Mouse (Mus musculus) heart, postnatal 25 days (tissue): ENCODE measurements at regions not wholly inside any gene's neighbourhood (a gene's known extent, or its start where the extent isn't known, plus 50 kb on each side); places are given as distances from the start of the nearest gene placed in this dataset.
"Not testable (repeated sequence)": the region's sequence is repeated elsewhere in the genome, so short reads cannot be mapped to it uniquely, and the experiment has no call there.

Experiments
- DNase-seq: peaks from one replicate; pipeline ENCODE4 v3.0.0; 2022; ENCODE audit warnings: low spot score
- intact Hi-C: fragments of 180-260 bp; cut with DNase I; formaldehyde crosslinking; loops from one replicate; pipeline ENCODE4 v1.15.1; 2025

GRCm38 (mm10) chr13:99663422-99663821, 147.1 kb upstream of the Map1b start:
- intact Hi-C loops, DNase-seq: not testable (repeated sequence)

DNA sequence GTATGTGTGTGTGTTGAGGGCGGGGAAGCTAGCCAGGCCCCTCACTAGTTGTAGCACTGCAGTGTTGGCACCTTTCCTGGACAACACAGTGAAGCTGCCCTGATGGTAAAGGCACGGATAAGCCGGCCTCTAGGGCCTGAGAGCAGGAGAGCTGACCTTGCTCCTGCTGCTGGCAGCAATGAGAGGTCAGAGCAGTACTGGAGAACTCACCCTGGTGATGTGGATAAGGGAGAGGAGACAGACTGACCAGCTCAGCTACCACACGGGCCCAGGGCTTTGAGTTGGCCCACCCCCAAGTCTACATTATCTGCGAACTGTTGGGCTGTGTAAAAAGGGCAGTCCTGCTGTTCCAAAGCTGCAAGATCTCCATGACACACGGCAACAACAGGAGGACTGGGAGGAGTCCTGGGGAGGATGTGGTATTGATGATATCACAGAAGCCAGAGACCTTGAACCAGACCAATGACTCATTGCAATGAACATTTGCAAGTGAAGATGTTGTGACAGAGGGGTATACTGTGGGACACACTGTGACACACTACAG, 131.4 kb upstream of the Map1b start:
- no peak for DNase-seq
- intact Hi-C loops, result no loop called here

GRCm38 (mm10) chr13:99644771-99645170, 128.4 kb upstream of the Map1b start:
- no peak for DNase-seq

DNA sequence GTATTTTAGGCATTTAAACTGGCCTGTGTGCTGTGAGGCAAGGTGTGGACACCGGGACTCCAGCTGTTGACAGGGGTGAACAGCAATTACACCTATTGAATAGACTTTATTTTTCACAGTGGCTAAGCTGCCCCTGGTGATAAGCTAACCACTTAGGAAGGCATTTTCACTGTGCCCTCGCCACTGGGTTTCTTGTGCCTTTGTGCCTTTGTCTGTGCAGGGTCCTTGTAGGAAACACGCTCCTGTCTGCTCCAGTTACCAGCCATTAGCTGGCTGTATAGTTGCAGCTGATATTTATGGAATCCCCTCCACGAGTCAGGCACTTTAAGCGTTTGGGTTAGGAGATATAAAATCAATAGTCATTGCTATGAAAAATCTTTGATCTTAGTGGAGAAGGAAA, 126.5 kb upstream of the Map1b start:
- no peak for DNase-seq
- intact Hi-C loops, result no loop called here

More at GRCm38 (mm10) chr13:99644771-99645170, 128.4 kb upstream of the Map1b start:
- intact Hi-C loops, result no loop called here

DNA sequence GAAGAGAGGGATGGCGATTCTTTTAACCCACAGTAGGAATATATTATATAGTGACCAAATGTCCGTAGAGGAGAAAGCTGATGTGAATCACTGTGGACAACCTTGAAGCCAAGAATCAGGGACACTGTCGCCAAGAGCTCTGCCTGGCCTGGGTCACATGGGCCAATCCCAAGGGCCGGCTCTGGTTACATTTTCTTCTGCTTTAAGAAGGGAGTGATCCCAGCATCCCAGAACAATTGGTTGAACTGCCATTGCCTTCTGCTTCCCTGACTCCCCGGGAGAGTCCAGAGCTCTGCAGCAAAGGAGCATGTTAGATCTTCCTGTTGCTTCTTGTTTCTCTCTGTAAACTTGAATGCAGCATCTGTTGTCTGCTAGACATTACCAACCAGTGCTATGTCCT, 126.0 kb upstream of the Map1b start:
- intact Hi-C loops, result no loop called here
- peak; percentile 22 for DNase-seq

DNA sequence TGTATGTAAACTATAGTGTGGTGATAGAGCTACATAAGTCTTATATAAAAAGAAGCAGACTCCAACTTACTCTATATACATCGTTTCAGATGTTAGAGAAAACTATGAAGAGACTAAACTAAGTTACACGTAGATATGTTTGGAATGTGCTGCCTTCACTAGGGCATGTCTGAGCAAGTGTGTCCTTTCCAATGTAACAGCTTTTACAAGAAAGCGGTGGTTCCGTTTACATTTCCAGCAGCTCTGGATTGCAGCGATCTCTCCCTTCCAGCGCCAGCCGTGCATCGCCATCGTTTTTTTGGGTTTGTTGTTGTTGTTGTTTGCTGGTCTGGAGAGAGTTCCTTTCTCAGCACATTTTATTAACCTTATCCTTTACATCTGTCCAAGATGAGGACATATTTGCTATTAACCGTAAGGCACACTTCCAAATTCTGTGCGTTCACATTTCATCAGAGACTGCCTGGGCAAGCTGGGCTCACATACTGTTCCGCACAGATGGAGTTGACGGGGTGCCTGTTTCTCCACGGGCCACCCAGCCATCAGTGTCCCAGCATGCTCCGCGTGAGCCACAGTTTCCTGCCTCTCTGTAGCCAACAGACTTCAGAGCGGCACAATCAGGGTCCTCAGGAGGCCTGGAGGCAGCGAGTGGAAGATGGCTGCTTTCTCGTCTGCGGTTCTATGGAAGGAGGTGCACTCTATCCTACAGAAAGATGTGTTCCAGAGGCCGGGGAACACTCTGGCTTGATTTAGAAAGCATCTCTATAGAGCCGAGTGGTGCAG, 125.2 kb upstream of the Map1b start:
- DNase-seq, result no peak
- intact Hi-C loops, result no loop called here

GRCm38 (mm10) chr13:99632706-99633105, 116.4 kb upstream of the Map1b start:
- no peak for DNase-seq
- intact Hi-C loops, result no loop called here

- no peak for DNase-seq
- intact Hi-C loops, result no loop called here
These were observed 114.5 kb upstream of the Map1b start for GRCm38 (mm10) chr13:99630800-99631199.

- intact Hi-C loops, result no loop called here
- DNase-seq, result no peak
These were observed 114.0 kb upstream of the Map1b start for GRCm38 (mm10) chr13:99630356-99630755.

DNA sequence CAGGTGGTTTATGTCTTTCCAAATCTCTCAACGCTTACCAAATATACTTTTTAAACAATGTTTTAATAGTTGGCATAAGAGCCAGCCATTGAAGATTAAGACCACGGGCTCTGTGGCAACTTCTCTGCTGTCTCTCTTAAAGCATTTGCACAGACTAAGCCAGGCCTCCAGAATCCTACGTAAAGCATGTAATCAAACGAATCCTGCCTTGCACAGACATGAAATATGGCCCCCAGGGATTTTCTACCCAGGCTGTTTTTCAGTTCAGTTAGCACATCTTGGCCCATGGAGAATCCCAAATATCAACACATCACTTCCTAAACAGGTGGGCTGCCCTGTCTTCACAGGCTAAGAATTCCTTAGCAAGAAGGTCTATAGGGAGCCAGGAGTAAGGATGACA, 108.9 kb upstream of the Map1b start:
- no peak for DNase-seq
- intact Hi-C loops, result no loop called here

DNA sequence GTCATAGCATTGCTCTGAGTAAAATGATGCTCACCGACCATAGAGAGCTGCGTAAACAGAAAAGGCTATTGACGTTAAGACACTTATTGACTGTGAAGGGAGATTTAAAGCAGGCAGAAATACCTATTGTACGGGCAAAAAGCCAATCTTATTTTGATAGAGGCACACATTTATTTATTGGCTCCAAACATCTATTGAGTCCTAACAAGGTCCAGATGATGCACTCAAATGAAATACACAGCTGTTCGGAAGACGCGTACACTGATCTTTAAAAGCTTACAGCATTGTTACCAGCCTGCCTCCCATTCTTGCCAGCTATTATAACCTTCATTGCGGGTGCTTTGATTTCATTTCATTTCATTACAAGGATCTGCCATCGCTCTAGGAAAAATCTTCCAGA, 102.0 kb upstream of the Map1b start:
- intact Hi-C loops, result no loop called here
- no peak for DNase-seq

- intact Hi-C loops, result no loop called here
- DNase-seq, result no peak
These were observed 101.1 kb upstream of the Map1b start for GRCm38 (mm10) chr13:99617457-99617856.

DNA sequence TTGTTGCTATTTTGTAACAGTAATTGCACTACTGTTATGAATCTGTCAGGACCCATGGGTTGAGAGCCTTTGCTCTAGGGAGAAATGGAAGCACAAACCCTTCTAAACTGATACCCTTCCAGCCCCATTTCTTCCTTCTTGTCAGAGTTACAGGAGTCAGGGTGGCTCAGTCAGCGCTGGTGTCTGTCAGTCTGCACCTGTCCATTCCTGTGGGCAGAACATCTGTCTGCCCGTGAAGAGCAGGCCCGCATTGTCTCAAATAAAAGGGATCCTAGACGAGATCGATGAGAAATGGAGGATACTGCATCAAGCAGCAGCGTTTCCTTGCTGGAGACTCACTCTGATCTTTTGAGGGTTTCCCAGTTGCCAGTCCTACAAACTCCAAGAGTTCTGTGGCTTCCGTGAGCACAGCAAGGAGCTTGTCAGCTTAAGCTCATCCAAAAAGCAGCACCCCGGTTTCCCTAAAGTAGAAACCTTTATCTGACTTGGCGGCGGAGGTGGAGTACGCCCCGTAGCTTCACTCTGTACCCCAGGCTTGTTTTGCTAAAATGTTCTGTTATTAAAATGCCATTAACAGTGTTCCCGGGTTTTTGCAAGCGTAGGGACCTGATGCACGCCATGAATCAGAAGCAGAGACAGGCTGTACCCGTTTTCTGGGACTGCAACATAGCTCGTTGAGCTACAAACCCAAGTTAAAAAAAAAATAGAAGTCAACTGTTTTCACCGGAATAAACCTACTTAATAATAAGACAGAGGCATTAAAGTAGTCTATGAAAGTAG, 95.6 kb upstream of the Map1b start:
- intact Hi-C loops, result no loop called here
- no peak for DNase-seq

GRCm38 (mm10) chr13:99610498-99610897, 94.2 kb upstream of the Map1b start:
- intact Hi-C loops, result no loop called here
- DNase-seq, result no peak

- no peak for DNase-seq
- intact Hi-C loops, result loop anchor here (5.0 kb wide), 1 partner anchor 228 kb away; no protein-coding TSS in a partner anchor
These were observed 93.1 kb upstream of the Map1b start for GRCm38 (mm10) chr13:99609151-99610146.

- intact Hi-C loops, result loop anchor here (5.0 kb wide), 1 partner anchor 229 kb away; no protein-coding TSS in a partner anchor
- no peak for DNase-seq
These were observed 92.3 kb upstream of the Map1b start for GRCm38 (mm10) chr13:99608591-99608990.

DNA sequence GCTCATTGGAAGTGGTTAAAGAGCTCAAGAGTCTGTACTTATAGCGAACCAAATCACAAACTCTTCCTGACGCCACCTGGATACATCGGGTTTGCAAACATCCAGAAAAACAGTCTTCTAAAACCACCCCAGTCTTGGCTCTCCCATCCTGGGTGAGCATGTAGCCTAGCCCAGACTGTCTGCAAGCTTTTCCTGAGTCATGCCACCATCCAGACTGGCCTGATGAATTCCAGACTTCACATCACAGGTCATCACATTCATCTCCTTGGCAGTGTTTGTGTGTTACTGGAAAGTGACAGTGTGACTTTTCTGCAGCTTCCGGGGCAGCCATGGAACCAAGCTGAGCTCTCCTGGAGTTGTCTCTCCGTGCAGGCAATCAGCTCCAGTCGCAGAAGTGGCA, 90.9 kb upstream of the Map1b start:
- intact Hi-C loops, result loop anchor here (5.0 kb wide), 1 partner anchor 230 kb away; no protein-coding TSS in a partner anchor
- DNase-seq, result no peak

DNA sequence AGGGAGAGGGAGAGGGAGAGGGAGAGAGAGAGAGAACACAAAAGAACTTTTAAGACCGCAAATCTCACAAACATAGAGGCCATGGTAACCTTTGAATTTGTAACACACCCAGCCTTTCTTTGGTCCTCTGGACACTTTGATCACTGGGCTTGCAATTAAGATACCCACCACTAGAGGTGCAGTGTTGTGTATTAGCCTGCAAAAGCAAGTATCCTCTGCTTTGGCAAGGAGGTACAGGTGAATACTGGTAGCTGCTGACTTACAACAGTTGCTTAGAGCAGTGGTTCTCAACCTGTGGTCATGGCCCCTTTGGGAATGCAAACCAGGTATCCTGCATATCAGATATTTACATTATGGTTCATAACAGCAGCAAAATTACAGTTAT, 90.3 kb upstream of the Map1b start:
- DNase-seq, result no peak
- intact Hi-C loops, result loop anchor here (5.0 kb wide), 1 partner anchor 231 kb away; no protein-coding TSS in a partner anchor

- no peak for DNase-seq
- intact Hi-C loops, result loop anchor here (5.0 kb wide), 1 partner anchor 231 kb away; no protein-coding TSS in a partner anchor
These were observed 89.7 kb upstream of the Map1b start for GRCm38 (mm10) chr13:99605866-99606605.
